Mouse (Mus musculus) lung, postnatal 25 days (tissue): ENCODE results near the gene Grm5.

Experiments used
- DNase-seq: peaks from one replicate; pipeline ENCODE4 v3.0.0; 2022; ENCODE audit warnings: low spot score

Gene Grm5

DNA sequence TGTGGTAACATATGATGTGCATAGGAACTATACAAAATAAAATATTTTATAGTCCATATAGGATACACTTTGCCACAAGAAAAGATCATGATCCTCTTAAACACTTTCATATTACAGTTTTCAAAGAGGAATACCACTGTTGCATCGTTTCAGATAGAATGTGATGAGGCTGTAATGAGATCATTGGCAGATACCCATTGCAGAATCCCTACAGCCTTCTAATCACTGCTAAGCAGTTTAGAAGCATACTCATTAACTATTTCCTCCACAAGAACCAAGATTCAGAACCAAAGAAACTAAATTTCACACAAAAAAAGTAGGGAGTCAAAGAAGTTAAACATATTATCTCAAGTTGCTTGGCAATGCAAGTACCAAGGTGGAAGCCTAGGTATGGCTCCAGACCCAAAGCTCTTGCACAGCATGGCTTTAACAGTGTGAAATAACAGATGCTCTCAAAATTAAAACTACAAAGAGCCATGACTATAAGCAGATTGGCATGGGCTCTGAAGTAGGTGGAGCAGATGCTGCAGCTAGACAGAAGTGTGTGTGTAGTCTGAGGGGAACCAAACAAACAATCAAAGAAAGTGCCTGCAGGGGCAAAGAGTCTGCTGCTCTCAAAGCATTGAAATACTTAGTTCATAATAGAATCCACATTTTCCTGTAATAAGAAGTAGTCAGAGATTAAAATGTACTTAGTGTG, 575.7 kb downstream of the Grm5 start:
- no peak for DNase-seq

- DNase-seq = no peak
These were observed 577.6 kb downstream of the Grm5 start for GRCm38 (mm10) chr7:88161586-88161985.
